Mouse (Mus musculus) forebrain, embryonic 16.5 days (tissue): ENCODE measurements around the gene Slc30a7. TPM values are rescaled to one million over a fixed set of nuclear protein-coding genes. Genes with fewer than 3 reads are reported as not detected.

Source experiments
- ATAC-seq: fragments of 200-750 bp; cut with Nextera tagmentation; 2 replicates; pipeline ENCODE4 v1.8.0; 2017; ENCODE audit warnings: mild to moderate bottlenecking, moderate library complexity
- H3K27ac ChIP-seq: fragments of 300-500 bp; sonication (generic); 2 replicates; pipeline ENCODE4 v1.5.1; 2014; ENCODE audit warnings: low read length, control low read depth
- H3K27me3 ChIP-seq: fragments of 300-500 bp; sonication (generic); replicated peaks from 2 replicates; pipeline ENCODE4 v1.6.1; 2014; ENCODE audit warnings: low read length; ENCODE audit not compliant: control insufficient read depth, insufficient read depth
- H3K36me3 ChIP-seq: fragments of 300-500 bp; sonication (generic); 2 replicates; pipeline ENCODE4 v1.6.1; 2014; ENCODE audit not compliant: control insufficient read depth, insufficient read depth
- H3K4me1 ChIP-seq: fragments of 300-500 bp; sonication (generic); replicated peaks from 2 replicates; pipeline ENCODE4 v1.6.1; 2014; ENCODE audit warnings: low read length; ENCODE audit not compliant: control insufficient read depth, insufficient read depth
- H3K4me2 ChIP-seq: fragments of 300-500 bp; sonication (generic); 2 replicates; pipeline ENCODE4 v1.6.1; 2014; ENCODE audit warnings: mild to moderate bottlenecking, low read length, control low read depth
- H3K4me3 ChIP-seq: fragments of 300-500 bp; sonication (generic); replicated peaks from 2 replicates; pipeline ENCODE4 v1.5.1; 2014; ENCODE audit warnings: mild to moderate bottlenecking, low read length, control low read depth
- H3K9ac ChIP-seq: fragments of 300-500 bp; sonication (generic); replicated peaks from 2 replicates; pipeline ENCODE4 v1.6.1; 2014; ENCODE audit warnings: low read depth, low read length, control low read depth
- H3K9me3 ChIP-seq: fragments of 300-500 bp; sonication (generic); 2 replicates; pipeline ENCODE4 v1.6.1; 2016; ENCODE audit warnings: low read length; ENCODE audit not compliant: control insufficient read depth
- WGBS: fragments of 180-500 bp; shearing (Covaris S2); extraction: QIAGEN DNeasy Blood & Tissue Kit; methylation state at CpG from one replicate; pipeline ENCODE4 v1.1.7; 2014; 5-methylcytosine and 5-hydroxymethylcytosine counted together
- microRNA-seq: library from miRNA; unstranded; fragments of <30 nt; microRNA quantifications from one replicate; pipeline ENCODE4, GENCODE M21; 2017
- polyA plus RNA-seq: library from polyadenylated mRNA; unstranded; fragments of >200 nt; fragmentation: Nextera tagmentation; extraction: Ambion mirVana; gene quantifications from 2 replicates; pipeline ENCODE4 v1.2.1, GENCODE M21; 2015

Slc30a7 gene
- polyA plus RNA-seq, 1 experiment from 2014 or later = 19.0 TPM

DNA sequence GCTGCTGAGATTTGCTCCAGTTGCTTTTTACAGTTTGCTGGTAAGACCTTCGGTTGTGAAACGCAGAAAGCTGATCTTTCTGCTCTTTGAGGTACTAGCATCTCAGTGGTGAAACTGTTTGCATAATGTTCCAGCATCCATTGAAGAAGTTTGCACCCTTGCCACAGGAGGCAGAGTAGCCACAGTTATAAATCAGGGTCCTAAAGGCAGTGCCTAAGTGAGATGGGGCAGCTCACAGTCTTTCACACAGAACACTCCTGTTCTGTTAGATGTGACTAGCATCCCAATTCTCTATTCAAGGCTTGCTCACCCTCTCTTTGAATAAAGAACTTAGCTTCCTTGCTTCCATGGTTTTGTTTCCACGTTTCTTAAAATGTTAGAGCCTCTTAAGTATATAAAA, 102.1 kb downstream of the Slc30a7 start:
- H3K4me3 ChIP-seq = no peak overlapping the region
- H3K4me1 ChIP-seq = no peaks in the 10 kb centered on the region
- H3K36me3 ChIP-seq = peaks cover 2% of the 10 kb centered on the region; the same call in 1 of the 2 replicates
- H3K27ac ChIP-seq = no peak overlapping the region
- no peak for ATAC-seq
- no peak overlapping the region for H3K9ac ChIP-seq
- no peak overlapping the region for H3K4me2 ChIP-seq
- H3K9me3 ChIP-seq = no peaks in the 10 kb centered on the region
- WGBS = 76% methylated on average over 3 of the region's 3 CpGs
- no peaks in the 10 kb centered on the region for H3K27me3 ChIP-seq

DNA sequence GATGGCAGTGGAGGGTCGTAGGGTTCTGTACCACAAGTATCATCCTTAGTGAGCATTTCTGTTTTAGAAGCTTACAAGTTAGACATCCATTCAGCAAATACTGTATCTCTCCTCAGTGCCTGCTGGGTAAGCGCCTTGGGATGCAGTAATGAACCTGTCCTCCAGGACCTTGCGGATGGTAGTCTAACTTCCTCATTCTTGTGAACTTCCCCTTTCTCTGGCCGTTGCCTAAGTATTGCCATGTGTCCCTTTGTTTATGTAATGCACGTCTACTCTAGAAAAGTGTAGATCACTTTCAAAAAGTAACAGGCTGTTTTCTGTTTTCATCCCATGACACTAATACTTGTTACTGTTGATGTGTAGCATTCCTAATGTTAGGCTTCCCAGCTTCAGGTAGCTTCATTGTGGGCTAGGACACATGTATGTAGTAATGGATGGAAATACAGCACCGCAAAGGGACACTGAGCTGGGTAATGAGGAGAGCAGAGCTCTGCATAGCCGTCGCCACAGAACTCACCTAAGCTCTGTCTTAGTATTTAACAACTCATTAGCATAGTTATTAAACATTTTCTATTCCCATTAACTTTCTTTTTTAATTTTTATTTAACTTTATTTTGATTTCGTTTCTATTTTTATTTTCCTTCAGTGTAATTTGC, 104.8 kb downstream of the Slc30a7 start:
- no peak overlapping the region for H3K4me2 ChIP-seq
- no peak overlapping the region for H3K27ac ChIP-seq
- ATAC-seq = no peak
- H3K36me3 ChIP-seq = peaks cover 2% of the 10 kb centered on the region; the same call in 1 of the 2 replicates
- H3K9ac ChIP-seq = no peak overlapping the region
- 92% methylated on average over 9 of the region's 9 CpGs for WGBS
- no peaks in the 10 kb centered on the region for H3K27me3 ChIP-seq
- H3K4me3 ChIP-seq = no peak overlapping the region
- H3K9me3 ChIP-seq = no peaks in the 10 kb centered on the region
- no peaks in the 10 kb centered on the region for H3K4me1 ChIP-seq

DNA sequence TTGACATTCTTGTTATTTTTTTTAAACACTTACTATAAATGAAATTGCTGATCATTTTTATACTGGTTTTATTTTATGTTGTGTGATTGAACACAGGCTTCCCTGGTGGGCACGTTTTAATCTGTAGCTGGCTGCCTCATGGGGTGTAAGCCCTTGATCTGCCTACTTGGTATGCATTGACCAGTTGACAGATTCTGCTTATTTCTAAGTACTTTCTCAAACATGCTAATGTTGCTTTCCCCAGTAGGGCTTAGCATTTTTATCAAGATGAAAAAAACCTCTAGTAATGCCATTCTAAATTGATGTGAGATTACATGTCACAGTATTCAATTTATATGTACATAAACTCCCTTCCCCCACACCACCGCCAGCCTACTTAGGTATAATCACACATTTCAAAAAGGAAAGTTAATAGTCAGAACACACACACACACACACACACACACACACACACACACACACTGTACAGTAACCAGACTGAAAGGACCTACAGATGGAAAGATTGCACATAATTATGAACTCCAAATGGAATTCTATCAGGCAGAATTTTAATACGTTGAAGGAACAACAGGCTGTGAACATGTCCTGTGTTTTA, 108.8 kb downstream of the Slc30a7 start:
- Histone ChIP-seq H3K27me3 (no peaks in the 10 kb centered on the region), H3K9ac (no peak overlapping the region), H3K9me3 (no peaks in the 10 kb centered on the region), H3K4me3 (no peak overlapping the region), H3K36me3 (peaks cover 2% of the 10 kb centered on the region; the same call in 1 of the 2 replicates), H3K27ac (no peak overlapping the region), H3K4me2 (no peak overlapping the region), H3K4me1 (no peaks in the 10 kb centered on the region)
- 58% methylated on average over 3 of the region's 3 CpGs for WGBS
- ATAC-seq = no peak

DNA sequence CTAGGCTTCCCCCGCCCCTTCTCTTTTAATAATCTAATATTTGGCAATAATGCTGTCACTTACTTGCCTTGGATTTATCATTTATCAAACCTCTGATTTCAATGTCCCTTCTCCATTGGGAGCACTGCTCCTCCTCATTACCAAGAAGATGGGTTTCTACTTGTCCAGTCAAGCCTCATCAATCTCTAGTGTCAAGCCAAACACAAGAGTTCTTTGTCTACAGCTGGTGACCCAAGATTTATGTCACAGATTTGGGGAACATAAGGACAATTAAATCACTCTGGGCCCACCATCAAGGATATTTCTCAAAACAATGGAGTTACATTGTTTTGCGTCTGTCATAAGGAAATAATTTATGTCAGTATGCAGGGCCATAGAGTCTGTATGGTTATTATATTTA, 114.0 kb downstream of the Slc30a7 start:
- H3K4me1 ChIP-seq = peaks cover 4% of the 10 kb centered on the region
- H3K9ac ChIP-seq = no peak overlapping the region
- no peak overlapping the region for H3K27ac ChIP-seq
- 82% methylated on average over 2 of the region's 2 CpGs for WGBS
- no peak overlapping the region for H3K4me3 ChIP-seq
- no peaks in the 10 kb centered on the region for H3K27me3 ChIP-seq
- no peaks in the 10 kb centered on the region for H3K9me3 ChIP-seq
- no peak for ATAC-seq
- H3K4me2 ChIP-seq = no peak overlapping the region
- H3K36me3 ChIP-seq = no peaks in the 10 kb centered on the region; the same call in 1 of the 2 replicates

DNA sequence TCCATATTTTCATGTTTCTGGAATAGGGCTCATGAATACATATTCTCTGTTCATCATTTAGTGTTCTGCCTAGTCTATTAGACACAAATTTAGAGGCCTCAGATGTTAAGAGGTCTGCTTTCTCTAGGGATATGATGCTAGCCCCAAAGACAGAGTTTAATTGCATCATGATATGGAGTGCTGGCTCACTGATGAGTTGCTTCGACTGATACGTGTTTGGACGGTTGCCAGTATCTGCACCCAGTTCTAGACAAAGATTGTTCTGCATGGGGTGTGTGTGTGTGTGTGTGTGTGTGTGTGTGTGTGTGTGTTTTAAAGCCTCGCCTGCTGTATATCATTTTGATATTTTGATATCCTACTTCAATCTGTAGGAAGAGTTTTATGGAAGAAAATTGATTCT, 114.9 kb downstream of the Slc30a7 start:
- Histone ChIP-seq H3K27ac (no peak overlapping the region), H3K36me3 (no peaks in the 10 kb centered on the region; the same call in 1 of the 2 replicates), H3K4me2 (no peak overlapping the region), H3K4me3 (no peak overlapping the region), H3K9ac (no peak overlapping the region), H3K4me1 (peaks cover 4% of the 10 kb centered on the region), H3K9me3 (no peaks in the 10 kb centered on the region), H3K27me3 (no peaks in the 10 kb centered on the region)
- WGBS = 78% methylated on average over 4 of the region's 4 CpGs
- no peak for ATAC-seq

Small RNA genes within 50 kb of the gene (microRNA-seq; reads per million reads assigned to microRNA genes)
- not detected for gene Mir669n

Other genes with a start within 250 kb of the Slc30a7 start
- 30.2 and 32.6 TPM in 2 replicates for gene Dph5, start 119.6 kb downstream of the Slc30a7 start, polyA plus RNA-seq
- gene Extl2, start 56 bp upstream of the Slc30a7 start, polyA plus RNA-seq = 24.3 and 26.8 TPM in 2 replicates
- gene Vcam1, start 122.3 kb upstream of the Slc30a7 start, polyA plus RNA-seq = 28.4 and 33.1 TPM in 2 replicates
- 13.1 and 17.1 TPM in 2 replicates for gene Gpr88, start 246.1 kb upstream of the Slc30a7 start, polyA plus RNA-seq